Mouse (Mus musculus): ENCODE results near the gene Vamp1. TPM values are rescaled to one million over a fixed set of nuclear protein-coding genes. Genes with fewer than 3 reads are reported as not detected.

Gene Vamp1
- 10 to 100 TPM; 17.5 to 19.2 TPM for total RNA-seq (2021)
- long read RNA-seq, experiment 1, partial matches to known transcripts: 0 of 55 reads
- long read RNA-seq, experiment 1, other reads (novel, unspliced or antisense): 54 of 55 reads
- long read RNA-seq, experiment 2, partial matches to known transcripts: 1 of 29 reads
- long read RNA-seq, experiment 2, other reads (novel, unspliced or antisense): 28 of 29 reads

- DNase-seq: peak; percentile 90
These were observed at the start of gene Vamp1 for GRCm38 (mm10) chr6:125215148-125215954. Gene Vamp1 (plus strand): TSS chr6:125215551.

GRCm38 (mm10) chr6:125166051-125166751, 49.1 kb upstream of the Vamp1 start, which contains the start of gene Gapdh:
Gene Gapdh (minus strand): TSS chr6:125166467.
- peak; percentile 94 for DNase-seq

GRCm38 (mm10) chr6:125166861-125167650, 48.3 kb upstream of the Vamp1 start:
- DNase-seq: peak; percentile 87

- no peak for DNase-seq
These were observed 47.3 kb upstream of the Vamp1 start for GRCm38 (mm10) chr6:125168086-125168485.

GRCm38 (mm10) chr6:125170194-125170593, 45.2 kb upstream of the Vamp1 start:
- DNase-seq: no peak

GRCm38 (mm10) chr6:125172474-125172873, 42.9 kb upstream of the Vamp1 start:
- DNase-seq: no peak

GRCm38 (mm10) chr6:125173256-125173655, 42.1 kb upstream of the Vamp1 start:
- DNase-seq: no peak

- no peak for DNase-seq
These were observed 39.9 kb upstream of the Vamp1 start for GRCm38 (mm10) chr6:125175469-125175868.

- no peak for DNase-seq
These were observed 35.8 kb upstream of the Vamp1 start for GRCm38 (mm10) chr6:125179601-125180000.

GRCm38 (mm10) chr6:125182133-125182532, 33.2 kb upstream of the Vamp1 start:
- DNase-seq: no peak

- DNase-seq: no peak
These were observed 29.1 kb upstream of the Vamp1 start for GRCm38 (mm10) chr6:125186203-125186602.

- no peak for DNase-seq
These were observed 24.5 kb upstream of the Vamp1 start for GRCm38 (mm10) chr6:125190816-125191215.

GRCm38 (mm10) chr6:125191332-125192015, 23.9 kb upstream of the Vamp1 start, which contains the start of the genes Ncapd2 and Mrpl51:
Gene Ncapd2 (minus strand): TSS chr6:125191701.
Gene Mrpl51 (plus strand): TSS chr6:125191801.
- peak; percentile 97 for DNase-seq

GRCm38 (mm10) chr6:125192016-125192714, 23.2 kb upstream of the Vamp1 start:
- peak; percentile 89 for DNase-seq

- DNase-seq: no peak
These were observed 22.5 kb upstream of the Vamp1 start for GRCm38 (mm10) chr6:125192841-125193240.

- DNase-seq: no peak
These were observed 22.0 kb upstream of the Vamp1 start for GRCm38 (mm10) chr6:125193390-125193789.

GRCm38 (mm10) chr6:125195541-125196075, 19.7 kb upstream of the Vamp1 start:
- DNase-seq: no peak

GRCm38 (mm10) chr6:125196301-125196700, 19.1 kb upstream of the Vamp1 start:
- DNase-seq: no peak

GRCm38 (mm10) chr6:125197166-125197565, 18.2 kb upstream of the Vamp1 start:
- DNase-seq: no peak

- DNase-seq: no peak
These were observed 4.9 kb upstream of the Vamp1 start for GRCm38 (mm10) chr6:125210436-125210835.

Data from gastrocnemius, postnatal 25 days (tissue).